Mouse (Mus musculus) left cerebral cortex, adult 8-10 months (tissue): Measurements from ENCODE around the gene Clrn2. TPM values are rescaled to one million over a fixed set of nuclear protein-coding genes. Genes with fewer than 3 reads are reported as not detected.
"Not testable (repeated sequence)": the region's sequence is repeated elsewhere in the genome, so short reads cannot be mapped to it uniquely, and the experiment has no call there.

ENCODE experiments used
- DNase-seq, 2 experiments: peaks; one replicate each; pipeline ENCODE4 v3.0.0; 2022; ENCODE audit warnings: low spot score in 2 of 2
- total RNA-seq, 4 experiments: library from RNA; stranded (reverse); gene quantifications; 2 replicates each; pipeline ENCODE4 v1.2.4; 2022

Clrn2 gene
- total RNA-seq: 1 to 10 TPM in 1 of 4 experiments, under 1 TPM in 3; 0.40 to 1.1 (median 0.49) TPM

DNA sequence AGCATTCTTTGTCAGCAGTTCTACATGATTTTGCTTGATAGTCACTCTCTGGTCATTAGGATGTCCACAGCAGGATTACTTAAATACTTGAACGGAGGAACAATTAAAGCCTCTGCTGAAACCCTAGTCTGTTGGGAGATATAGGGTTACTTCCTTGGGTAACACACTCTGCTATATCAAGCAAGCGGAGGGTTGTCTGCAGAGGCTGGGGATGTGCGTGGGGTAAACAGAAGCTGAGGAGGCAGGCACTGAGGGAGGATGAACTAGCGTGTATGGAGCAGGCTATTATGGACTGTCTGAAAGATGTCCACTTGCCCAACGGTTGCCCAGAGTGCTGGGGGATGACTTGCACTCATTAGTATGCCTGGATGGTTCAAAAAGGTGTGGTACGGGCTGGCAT, at the start of gene Clrn2:
Gene Clrn2, plus strand, starts transcription at position 301 of the 400 bp plus-strand sequence.
- no peak for DNase-seq

DNA sequence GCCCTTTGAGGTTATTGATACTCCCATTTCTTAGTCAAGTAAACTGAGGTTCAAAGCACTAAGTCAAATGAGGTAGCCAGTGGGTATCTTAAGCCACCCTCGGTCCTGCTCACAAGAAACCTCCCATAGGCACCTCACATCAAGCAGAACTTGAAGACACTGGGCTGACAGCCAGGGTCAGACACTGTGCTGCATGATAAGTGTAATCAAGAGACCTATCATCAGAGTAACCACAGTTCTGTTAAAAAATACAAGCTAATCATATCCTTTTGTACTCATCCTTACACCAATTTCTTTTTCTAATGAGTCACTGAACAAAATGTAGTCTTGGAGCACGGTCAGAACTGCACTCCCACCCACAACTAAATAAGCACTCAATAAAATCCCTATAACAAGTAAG, 47.4 kb upstream of the Clrn2 start:
- DNase-seq: no peak

DNA sequence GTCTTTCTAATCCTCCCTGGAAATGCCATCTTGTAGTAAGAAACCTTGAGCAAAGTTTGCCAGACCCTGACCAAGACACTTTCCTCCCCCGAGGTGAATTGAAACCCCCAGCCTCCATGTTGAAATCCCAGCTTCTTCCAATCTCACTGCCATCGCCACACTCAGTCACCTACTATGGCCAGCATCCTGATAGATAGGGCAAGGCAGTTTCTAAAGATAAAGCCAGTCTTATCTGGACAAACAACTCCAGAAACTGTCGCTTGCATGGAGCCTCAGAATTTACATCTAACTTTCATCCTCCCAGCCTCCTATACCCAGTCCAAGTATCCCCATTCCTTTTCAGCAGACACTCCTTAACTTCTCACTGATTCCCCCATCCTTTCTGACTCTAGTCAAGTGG, 37.1 kb upstream of the Clrn2 start:
- no peak for DNase-seq

DNA sequence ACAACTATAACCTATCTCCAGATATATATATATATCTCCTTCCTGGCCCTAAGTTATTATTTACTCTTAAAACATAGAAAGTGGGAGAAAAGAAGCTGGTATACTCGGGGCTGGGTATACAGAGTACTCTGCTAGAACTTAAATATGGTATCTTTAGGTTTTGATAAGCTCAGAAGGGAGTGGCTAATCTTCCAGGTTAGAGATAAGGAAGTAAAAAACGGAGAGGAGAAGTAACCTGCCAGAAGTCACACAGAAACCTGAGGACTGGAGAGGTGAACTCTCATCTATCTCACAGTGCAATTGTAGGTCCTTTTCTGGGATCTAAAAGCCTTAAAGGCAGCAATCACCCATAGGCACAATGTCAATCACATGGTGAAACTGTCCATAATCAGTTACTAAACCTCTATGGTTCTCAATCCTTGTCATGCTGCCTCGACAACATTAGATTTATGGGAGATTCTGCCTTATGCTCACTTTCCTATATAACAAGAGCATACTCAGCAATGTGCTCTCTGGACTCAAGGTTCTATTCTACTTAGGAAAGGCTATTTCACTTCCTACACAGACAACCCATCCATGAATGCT, 35.6 kb upstream of the Clrn2 start:
- DNase-seq: no peak

DNA sequence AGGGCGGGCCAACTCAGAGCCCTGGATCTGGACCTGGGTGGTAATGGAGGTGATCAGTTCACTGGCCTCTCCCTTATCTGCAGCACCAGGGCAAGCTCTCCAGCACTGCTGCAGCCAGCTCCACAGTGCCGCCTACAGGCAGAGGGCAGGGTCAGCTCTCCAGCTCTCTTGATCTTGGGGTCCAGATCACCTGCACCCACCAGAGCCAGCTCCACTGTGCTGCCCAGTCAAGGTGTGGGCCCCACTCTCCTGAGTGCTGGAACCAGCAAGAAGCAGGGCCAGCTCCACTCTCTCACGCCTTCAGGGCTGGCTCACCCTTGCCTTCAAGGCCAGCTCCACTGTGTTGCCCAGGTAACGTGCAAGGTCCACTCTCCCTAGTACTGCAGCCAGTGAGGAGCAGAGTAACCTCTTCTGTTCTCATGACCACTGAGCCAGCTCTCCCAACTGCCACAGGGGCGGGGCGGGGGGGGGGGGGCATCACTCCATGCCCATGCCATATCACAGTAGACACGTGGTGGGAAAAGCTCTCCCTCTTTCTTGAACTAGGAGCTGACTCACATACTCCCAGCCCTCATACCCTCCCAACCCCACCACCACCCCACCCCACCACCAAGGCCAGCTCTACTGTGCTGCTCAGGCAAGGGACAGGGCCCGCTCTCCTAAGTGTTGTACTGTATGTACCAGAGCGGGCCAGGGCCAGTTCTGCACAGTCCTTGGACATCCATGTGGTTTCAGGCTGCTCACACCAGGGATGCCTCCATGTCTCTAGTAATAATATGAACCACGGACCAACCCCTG, 33.5 kb upstream of the Clrn2 start:
- DNase-seq: no peak

DNA sequence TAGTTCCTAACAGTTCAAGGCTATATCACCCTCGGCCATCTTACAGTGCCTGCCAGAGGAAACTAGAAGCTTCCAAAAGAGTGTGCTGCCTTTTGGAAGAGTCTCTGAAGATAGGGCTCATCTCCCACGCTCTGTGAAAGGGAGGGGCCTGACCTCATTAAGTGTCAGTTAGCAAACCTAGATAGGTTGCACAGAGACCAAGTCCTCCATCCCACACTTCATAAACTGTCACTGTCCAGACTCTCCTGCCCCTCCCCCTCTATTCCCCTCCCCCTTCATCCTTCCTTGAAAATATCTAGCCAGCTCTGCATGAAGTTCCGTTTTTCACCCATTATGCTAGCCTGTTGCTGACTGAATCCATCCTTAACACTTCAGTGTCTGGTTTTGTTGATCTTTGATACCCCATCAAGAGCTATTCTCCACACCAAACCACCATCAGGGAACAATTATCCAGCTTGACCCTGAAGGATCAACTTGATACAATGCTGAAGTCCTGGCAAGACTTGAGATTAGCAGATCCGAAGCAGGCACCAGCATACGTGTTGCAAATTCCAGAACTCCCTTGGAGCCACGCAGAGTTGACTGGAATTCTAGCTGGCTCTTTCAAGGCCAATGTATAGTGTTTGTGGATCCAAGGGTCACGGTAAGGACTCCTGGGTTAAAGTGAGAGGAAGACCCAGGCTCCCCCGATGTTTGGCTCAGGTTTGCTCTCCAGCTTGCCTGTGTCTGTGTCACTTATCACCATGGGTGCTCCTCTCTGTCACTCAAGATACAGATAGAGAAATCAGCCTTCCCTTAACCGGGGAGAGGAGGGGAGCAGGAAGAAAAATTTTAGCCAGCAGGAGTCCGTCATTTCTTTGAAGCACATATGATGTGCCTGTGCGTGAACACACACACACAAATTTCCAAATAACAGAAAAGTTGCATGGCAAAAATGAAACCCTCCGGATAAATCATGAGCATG, 31.4 kb upstream of the Clrn2 start:
- DNase-seq: no peak

DNA sequence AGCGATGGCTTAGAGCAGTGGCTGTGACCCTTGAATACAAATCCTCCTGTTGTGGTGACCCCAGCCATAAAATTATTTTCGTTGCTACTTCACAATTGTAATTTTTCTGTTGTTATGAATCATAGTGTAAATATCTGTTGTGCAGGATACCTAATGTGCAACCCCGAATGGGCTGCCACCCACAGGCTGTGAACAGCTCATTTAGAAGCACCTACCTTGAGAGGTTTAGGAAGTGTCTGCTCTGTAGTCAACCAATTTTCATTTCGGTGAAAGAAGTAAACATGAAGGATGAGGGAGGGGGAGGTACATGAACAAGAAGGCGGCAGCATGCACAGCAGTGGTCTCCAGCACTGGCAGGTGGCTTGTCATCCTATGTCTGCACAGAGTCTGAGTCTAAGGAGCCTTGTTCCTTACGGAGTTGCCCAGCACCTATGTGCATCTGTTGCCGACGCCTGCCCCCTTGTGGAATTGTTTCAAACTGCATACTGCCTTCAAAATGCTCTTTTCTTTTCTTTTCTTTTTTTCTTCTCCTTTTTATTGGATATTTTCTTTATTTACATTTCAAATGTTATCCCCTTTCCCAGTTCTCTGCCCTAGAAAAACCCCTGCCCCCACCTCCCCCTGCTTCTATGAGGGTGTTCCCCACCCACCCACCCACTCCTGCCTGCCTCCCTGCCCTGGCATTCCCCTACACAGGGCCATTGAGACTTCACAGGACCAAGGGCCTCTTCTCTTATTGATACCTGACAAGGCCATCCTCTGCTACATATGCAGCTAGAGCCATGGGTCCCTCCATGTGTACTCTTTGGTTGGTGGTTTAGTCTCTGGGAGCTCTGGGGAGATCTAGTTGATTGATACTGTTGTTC, 29.3 kb upstream of the Clrn2 start:
- peak in 1 of 2 experiments; percentile 60 for DNase-seq

DNA sequence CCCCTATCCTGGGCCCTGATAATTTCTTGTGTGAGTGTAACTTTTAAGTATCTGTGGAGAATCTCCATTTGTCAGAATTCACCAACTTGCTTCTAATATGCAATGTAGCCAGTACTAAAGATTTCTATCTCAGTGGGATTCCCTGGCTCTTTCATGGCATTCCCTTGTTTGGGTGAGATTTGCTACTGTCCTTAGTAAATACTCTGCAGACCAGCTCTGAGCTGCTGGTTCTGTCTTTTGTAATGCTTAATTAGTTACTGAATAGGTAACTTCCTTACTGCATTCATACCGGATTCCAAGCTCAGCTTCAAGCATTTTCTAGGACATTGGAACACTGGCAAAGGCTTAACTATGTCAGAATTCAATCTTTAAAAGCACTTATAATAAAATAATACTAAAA, 27.8 kb upstream of the Clrn2 start:
- not testable (repeated sequence) for DNase-seq

DNA sequence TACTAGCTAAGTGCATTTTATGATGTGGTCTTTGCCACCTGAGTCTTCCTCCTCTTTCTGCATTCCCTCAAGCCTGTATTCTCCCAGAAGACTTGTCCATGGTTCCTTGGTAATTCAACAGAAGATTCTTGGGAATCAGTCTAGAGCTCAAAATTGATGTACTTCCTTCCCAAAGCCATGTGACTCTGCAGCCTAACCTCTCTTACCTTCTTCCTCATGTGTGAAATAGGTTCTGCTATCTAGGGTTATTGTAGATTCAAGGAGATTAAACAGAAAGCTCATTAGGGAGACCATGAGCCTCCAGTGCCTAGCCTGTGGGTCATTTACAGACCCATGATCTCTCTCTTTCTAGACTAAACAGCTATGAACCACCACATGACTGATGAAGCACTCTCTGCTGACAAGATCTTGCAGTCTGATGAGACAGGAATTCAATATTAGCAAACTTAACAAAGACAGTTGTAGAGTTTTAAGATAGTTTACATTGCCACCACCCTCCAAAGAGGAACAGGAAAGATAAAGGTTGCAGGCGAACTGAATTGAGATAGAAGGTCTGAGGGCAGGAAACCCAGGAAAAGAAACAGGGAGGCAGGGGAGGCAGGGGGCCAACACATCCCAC, 27.0 kb upstream of the Clrn2 start:
- DNase-seq: no peak

DNA sequence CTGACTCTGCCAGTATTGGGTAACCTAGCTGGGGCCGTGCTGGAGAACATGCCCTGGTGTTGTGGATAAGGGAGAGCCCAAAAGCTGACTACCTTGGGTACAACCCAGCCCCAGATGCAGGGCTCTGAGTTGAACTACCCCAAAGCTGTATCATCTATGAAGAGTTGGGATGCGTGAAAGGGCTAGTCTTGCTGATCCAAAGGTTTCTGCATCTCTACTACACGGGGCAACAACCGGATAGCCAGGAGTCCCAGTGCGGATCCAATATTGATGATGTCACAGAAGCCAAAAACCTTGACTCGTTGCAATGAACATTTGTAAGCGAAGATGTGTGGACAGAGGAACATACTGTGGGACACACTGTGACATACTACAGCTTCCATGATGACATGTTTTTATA, 25.7 kb upstream of the Clrn2 start:
- no peak for DNase-seq

DNA sequence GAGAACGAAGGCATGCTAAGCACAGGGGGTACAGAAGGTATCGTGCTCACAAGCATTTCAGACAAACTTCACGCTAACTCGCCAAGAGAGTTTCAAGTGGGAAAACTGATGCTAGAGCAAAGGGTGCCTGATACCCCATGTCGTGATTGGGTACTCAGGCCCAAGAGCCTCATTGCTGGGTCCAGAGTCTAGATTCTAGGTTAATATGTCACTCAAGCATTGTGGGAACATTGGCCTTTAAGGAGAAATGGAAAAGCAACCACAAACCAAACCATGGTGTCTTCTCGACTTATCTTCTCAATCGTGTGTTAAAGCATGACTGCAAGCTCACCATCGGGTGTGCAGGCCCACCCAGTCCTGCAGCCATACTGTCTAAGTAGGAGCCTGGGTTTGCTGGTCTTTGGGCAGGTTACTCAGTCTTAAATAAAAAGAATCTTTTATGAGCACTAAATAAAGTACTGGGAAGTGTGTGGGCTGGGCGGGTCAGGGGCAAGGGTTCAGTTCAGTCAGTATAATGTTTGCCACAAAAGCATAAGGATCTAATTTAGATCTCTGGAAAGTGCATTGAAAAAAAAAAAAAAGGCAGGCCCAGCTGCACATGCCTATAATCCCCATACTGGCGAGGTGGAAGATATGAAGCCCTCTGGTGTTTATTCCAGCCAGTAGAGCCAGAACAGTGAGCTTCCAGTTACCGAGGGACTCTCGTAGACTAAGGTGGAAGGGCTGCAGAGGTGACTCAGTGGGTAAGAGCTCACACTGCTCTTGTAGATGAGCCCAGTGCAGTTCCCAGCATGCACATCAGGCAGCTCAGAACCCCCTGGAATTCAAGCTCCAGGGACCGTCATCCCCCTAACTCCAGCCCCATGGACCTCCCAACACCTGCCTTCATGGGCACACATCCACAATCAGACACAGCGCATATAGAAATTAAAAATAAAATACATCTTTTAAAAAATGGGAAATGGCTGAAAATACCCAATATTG, 17.3 kb upstream of the Clrn2 start:
- DNase-seq: no peak

DNA sequence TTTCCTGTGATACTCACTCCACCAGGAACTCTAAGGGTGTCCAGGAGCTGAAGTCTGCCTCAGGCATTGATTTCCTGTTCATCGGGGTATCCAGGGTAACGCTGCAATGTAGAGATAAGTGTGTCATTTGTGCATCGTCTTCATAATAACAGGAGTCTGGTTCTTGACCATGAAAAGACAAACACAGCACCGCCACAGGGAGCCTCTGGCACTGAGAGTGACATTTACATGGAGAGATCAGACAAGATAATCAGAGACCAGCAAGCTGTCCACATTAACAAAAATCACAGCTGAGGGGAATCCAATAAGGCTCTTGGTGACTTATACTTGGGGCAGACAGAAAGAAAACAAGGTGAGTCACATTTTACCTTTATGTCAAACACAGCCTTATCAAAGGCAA, 15.7 kb upstream of the Clrn2 start:
- DNase-seq: no peak

DNA sequence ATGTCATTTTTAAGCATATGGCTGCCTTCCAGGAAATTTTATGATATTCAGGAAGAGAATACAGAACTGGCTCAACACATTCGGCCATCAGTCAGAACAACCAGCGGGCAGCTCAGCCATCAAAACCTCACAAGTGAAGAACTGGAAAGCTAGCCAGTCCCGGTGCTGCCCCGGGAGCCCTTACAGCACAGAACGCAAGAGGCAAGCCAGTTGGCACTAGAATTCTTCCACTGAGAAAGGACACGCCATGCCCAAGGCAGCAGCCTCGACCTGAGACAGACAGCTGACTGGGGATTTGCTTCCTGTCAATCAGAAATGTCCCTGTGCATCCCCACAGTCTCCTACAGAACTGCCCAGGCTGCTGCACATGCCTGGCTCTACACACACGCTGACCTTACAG, 15.2 kb upstream of the Clrn2 start:
- DNase-seq: no peak

DNA sequence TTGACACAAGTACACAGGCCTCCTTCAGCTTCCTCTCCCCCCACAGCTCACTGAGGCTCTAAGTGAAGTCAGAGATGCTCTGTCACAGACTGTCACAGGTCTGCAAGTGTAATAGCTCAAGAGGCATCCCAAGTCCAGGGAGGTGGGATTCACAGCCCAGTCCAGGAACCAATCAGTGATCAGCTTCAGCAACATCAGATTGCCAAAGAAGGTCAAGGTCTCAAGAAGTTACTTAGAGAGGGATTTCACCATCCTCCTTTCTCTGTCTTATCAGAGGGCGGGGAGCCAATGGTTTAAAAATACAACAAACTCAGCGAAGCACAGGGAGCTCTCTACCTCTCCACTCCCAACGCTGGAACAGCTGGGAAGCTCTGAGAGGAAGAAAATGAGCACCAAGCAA, 12.4 kb upstream of the Clrn2 start:
- no peak for DNase-seq

DNA sequence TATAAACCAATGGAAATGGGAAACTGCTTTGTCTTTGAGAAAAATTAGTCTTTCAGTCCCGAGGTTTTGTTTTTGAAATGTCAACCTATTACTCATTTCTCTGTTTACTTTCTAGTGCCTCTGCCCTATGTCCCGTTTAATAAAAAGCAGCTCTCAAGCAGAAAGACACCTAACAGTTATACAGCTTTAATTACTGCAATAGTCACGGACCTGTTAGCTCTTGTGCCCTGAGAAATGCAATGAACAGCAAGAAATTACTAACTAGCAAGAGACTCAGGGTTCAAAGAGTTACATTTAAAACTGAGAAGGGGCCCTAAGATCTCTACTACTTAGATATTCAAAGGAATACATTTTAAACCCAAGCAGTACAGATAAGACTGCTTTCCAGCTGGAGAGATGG, 11.8 kb upstream of the Clrn2 start:
- no peak for DNase-seq

DNA sequence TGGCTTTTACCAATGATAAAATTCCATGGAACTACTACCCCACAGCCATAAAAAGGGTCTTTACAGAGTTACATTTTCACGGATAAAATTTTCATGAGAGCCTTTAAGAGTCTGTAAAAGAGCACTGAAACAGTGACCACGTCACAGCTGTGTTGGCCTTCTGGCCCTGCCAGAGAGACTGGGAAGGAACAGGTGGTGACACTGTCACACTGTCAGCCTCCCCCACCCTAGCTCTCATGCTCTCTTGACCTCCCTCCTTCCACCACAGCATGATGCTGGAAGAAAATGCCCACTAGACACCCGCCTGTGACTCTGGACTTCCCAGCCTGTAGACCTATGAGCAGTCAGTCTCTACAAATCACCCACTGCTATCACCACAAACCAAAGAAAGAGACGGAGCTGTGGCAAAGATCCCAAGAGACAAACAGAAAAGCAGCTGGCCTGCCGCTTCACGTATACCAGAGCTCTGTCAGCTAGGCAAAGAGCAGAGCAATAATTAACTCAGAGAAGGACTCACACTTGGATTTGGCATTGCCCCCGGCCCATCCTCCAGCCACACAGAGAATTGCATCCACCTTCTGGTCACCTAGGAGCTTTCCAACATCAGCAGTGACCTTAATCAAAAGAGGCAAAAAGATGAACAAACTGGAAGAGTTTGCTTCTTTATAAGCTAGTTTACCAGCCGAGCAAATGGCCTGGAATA, 9.3 kb upstream of the Clrn2 start:
- DNase-seq: no peak

DNA sequence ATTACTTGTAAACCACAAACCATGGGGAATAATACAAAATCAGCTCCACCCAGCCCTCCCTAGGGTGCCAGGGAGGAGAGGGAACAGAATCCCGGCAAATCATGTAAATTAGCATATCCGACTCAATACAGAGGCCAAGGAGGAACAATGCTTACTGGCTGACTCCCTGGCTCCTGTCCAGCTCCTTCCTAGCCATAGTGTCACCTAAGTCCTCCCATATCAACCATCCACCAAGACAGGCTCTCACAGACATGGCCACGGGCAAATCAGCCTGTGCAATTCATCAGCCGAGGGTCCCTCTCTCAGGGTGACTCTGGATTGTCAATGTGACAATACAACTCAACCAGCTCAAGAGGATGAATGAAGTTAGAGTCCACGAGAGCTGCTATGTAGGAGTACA, 4.9 kb upstream of the Clrn2 start:
- DNase-seq: no peak

DNA sequence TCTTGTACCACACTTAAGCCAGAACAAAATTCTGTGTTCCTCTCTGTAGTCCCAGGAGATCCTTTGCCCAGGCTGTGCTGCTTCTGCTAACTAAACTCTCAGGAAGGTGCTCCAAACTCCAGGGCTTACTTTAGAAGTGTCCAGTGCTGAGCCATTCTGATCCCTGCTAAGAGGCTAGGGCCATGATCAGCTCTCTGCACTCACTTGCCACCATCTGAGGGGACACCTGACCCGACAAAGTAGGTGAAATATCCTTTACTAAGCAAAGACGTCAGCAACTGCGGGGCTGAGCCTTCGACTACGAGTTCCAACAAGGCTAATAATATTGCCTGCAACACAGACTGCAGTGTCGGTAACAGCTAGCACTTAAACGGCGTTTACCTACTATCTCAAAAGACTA, 4.3 kb upstream of the Clrn2 start:
- DNase-seq: no peak
